8 mouse cellular contexts compared by ENCODE assay signal in the genomic region with DNA sequence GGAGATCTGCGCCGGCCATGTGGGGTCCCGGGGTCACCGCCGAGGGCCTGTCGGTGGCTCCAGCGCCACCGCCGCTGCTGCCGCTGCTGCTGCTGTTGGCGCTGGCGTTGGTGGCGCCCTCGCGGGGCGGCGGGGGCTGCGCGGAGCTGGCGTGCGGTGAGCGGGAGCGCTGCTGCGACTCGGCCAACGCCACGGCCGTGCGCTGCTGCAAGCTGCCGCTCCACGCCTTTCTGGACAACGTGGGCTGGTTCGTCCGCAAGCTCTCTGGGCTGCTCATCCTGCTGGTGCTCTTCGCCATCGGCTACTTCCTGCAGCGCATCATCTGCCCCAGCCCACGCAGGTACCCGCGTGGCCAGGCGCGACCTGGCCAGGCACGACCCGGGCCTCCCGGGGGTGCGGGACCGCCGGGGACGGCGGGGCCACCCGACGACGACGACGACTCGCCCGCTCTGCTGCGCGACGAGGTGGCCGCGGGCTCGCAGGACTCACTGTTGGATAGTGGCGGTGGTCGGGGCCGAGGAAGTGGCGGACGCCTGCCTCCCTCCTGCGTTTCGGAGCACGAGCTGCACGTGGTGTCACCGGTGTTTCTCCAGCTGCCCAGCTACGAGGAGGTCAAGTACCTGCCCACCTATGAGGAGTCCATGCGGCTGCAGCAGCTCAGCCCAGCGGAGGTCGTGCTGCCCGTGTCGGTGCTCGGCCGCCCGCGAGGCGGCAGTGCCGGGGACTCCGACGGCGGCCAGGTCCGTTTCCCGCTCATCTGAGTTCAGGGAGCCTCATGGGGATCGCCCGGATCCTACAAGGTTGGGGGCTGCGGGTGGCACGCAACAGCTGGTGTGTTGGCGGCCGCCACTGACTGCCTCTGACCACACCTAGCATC. TPM values are rescaled to one million over a fixed set of nuclear protein-coding genes. Genes with fewer than 3 reads are reported as not detected.
DNase-seq lines count a peak whose midpoint lies in the region; ATAC-seq and TF ChIP-seq lines count a peak whose summit lies in the region.

No protein-coding gene starts in this region.

- TF ChIP-seq CTCF in thymus, adult 2 months (IDR thresholded peaks at IDR 0.05; ENCODE audit: borderline replicate concordance, control insufficient read depth, extremely low read depth, insufficient read depth, low read length, poor library complexity): peak; percentile 10; the same call in 1 of the 2 replicates

- H3K9ac ChIP-seq in liver, embryonic 12.5 days: peak overlapping the region; percentile 50
- peak overlapping the region; percentile 78 for H3K9ac ChIP-seq in neural tube, embryonic 14.5 days (replicated peaks; ENCODE audit: low read depth, low read length)

- H3K4me3 ChIP-seq in liver, embryonic 12.5 days: peak overlapping the region; percentile 63
- H3K4me3 ChIP-seq in neural tube, embryonic 14.5 days (ENCODE audit: low read depth, low read length): peak overlapping the region; percentile 73
- H3K4me3 ChIP-seq in thymus, adult 2 months (ENCODE audit: control insufficient read depth, insufficient read depth, low read length): peak overlapping the region; percentile 57

- peak; percentile 61 for ATAC-seq in liver, embryonic 12.5 days
- peak; percentile 86 for ATAC-seq in neural tube, embryonic 14.5 days (ENCODE audit: low read depth)

- H3K27ac ChIP-seq in liver, embryonic 12.5 days: no peak overlapping the region
- peak overlapping the region; percentile 64 for H3K27ac ChIP-seq in neural tube, embryonic 14.5 days (ENCODE audit: low read depth, low read length)
- H3K27ac ChIP-seq in thymus, adult 2 months (ENCODE audit: control insufficient read depth, insufficient read depth, low read length): no peak overlapping the region

- no peak for TF ChIP-seq POLR2A in thymus, adult 2 months (IDR thresholded peaks at IDR 0.05; ENCODE audit: control insufficient read depth, extremely low read depth, insufficient read depth, low read length, poor library complexity)

- H3K4me2 ChIP-seq in liver, embryonic 12.5 days: peak overlapping the region; percentile 93
- H3K4me2 ChIP-seq in neural tube, embryonic 14.5 days (ENCODE audit: low read depth, low read length): peak overlapping the region; percentile 97

- H3K27me3 ChIP-seq in liver, embryonic 12.5 days (replicated peaks): peaks cover 43% of the 10 kb centered on the region
- H3K27me3 ChIP-seq in neural tube, embryonic 14.5 days (ENCODE audit: control insufficient read depth, insufficient read depth, low read length): peaks cover 4% of the 10 kb centered on the region; the same call in 1 of the 2 replicates
- peaks cover 4% of the 10 kb centered on the region; the same call in 1 of the 2 replicates for H3K27me3 ChIP-seq in thymus, adult 2 months (ENCODE audit: control insufficient read depth, insufficient read depth, low read length)

- H3K36me3 ChIP-seq in liver, embryonic 12.5 days: no peaks in the 10 kb centered on the region
- no peaks in the 10 kb centered on the region for H3K36me3 ChIP-seq in neural tube, embryonic 14.5 days (ENCODE audit: control insufficient read depth, insufficient read depth, low read length)
- H3K36me3 ChIP-seq in thymus, adult 2 months (ENCODE audit: control insufficient read depth, insufficient read depth, low read length): no peaks in the 10 kb centered on the region

- no peaks in the 10 kb centered on the region for H3K9me3 ChIP-seq in liver, embryonic 12.5 days (replicated peaks)
- no peaks in the 10 kb centered on the region for H3K9me3 ChIP-seq in neural tube, embryonic 14.5 days (ENCODE audit: control insufficient read depth, low read length)

- 2% methylated on average over 94 of the region's 96 CpGs for WGBS in liver, embryonic 12.5 days (ENCODE audit: insufficient replicate concordance)
- under 1% methylated on average over 74 of the region's 96 CpGs for WGBS in neural tube, embryonic 14.5 days
- WGBS in thymus, adult 2 months: 2% methylated on average over 96 of the region's 96 CpGs

- peak; percentile 11 to 25 for DNase-seq in layer of hippocampus, adult 18-20 months (ENCODE audit: low spot score in 2 of 2)
- no peak for DNase-seq in layer of hippocampus, adult 9-10 months (ENCODE audit: low spot score)
- DNase-seq in cerebellum, postnatal 4 days (ENCODE audit: low spot score in 2 of 2): peak; percentile 32 to 56
- peak; percentile 6 for DNase-seq in gastrocnemius, postnatal 25 days
- peak; percentile 30 for DNase-seq in kidney, adult 18-20 months
- DNase-seq in thymus, adult 2 months: peak; percentile 45

- peaks cover 19% of the 10 kb centered on the region for H3K4me1 ChIP-seq in liver, embryonic 12.5 days
- 0 out of 2 replicates have a peak, but pooled peaks cover 3% of the 10 kb centered on the region for H3K4me1 ChIP-seq in neural tube, embryonic 14.5 days (ENCODE audit: control insufficient read depth, insufficient read depth, low read length)
- peaks cover 13% of the 10 kb centered on the region for H3K4me1 ChIP-seq in thymus, adult 2 months (replicated peaks; ENCODE audit: control insufficient read depth, insufficient read depth, low read length)

RNA-seq across cellular contexts. Expression of gene 1110032F04Rik, which starts 0.5 kb away (rescaled TPM):
- total RNA-seq in layer of hippocampus, adult 18-20 months (2021): 1 to 10 TPM; 9.1 to 9.8 TPM
- total RNA-seq in gastrocnemius, postnatal 25 days (2021): under 1 TPM in 1 of 2 experiments, not detected in 1; 0.10 TPM
- 2.8 and 3.1 TPM in 2 replicates for polyA plus RNA-seq in liver, embryonic 12.5 days (2016; fragmentation: Nextera tagmentation; extraction: Ambion mirVana)
- polyA plus RNA-seq in neural tube, embryonic 14.5 days (2014; fragmentation: Nextera tagmentation; extraction: Ambion mirVana): 4.9 and 5.3 TPM in 2 replicates
- polyA plus RNA-seq in thymus, adult 2 months (2012; rRNA removed): 5.8 and 7.7 TPM in 2 replicates
